Mouse (Mus musculus) cerebellum, adult 2 months (tissue): ENCODE measurements around the gene Slc8b1. TPM values are rescaled to one million over a fixed set of nuclear protein-coding genes. Genes with fewer than 3 reads are reported as not detected.
A peak's percentile ranks its signal among the peaks of the same experiment; 100 is the strongest.

Experiments
- DNase-seq, 2 experiments: peaks; one replicate each; pipeline ENCODE4 v3.0.0; 2021
- H3K27ac ChIP-seq: fragments of 200-500 bp; 2 replicates; pipeline ENCODE4 v1.5.1; 2012; ENCODE audit warnings: low read length, control low read depth, inconsistent platforms; ENCODE audit not compliant: insufficient read depth
- H3K27me3 ChIP-seq: fragments of 200-500 bp; 2 replicates; pipeline ENCODE4 v1.6.1; 2012; ENCODE audit warnings: inconsistent platforms, mild to moderate bottlenecking, low read length, moderate library complexity; ENCODE audit not compliant: control insufficient read depth, insufficient read depth
- H3K4me1 ChIP-seq: fragments of 200-500 bp; 2 replicates; pipeline ENCODE4 v1.6.1; 2011; ENCODE audit warnings: low read length; ENCODE audit not compliant: control insufficient read depth, insufficient read depth
- H3K4me3 ChIP-seq: fragments of 200-500 bp; replicated peaks from 2 replicates; pipeline ENCODE3; 2011; ENCODE audit warnings: mild to moderate bottlenecking, low read depth, low read length, control low read depth; ENCODE audit not compliant: insufficient read depth
- CTCF ChIP-seq: fragments of 200-500 bp; IDR thresholded peaks from 2 replicates; pipeline ENCODE4 v1.5.1; 2011; ENCODE audit warnings: low read depth, mild to moderate bottlenecking, control low read depth, low read length, moderate library complexity, borderline replicate concordance; ENCODE audit not compliant: insufficient read depth
- POLR2A ChIP-seq: fragments of 200-500 bp; IDR thresholded peaks from 2 replicates; pipeline ENCODE4 v1.6.1; 2011; ENCODE audit warnings: low read length, control low read depth, borderline replicate concordance; ENCODE audit not compliant: insufficient read depth
- WGBS: fragments of 180-500 bp; shearing (Covaris S2); methylation state at CpG from one replicate; pipeline ENCODE4 v1.1.7; 2018; 5-methylcytosine and 5-hydroxymethylcytosine counted together
- polyA plus RNA-seq: library from polyadenylated mRNA; depleted of rRNA; stranded (reverse); fragments of >200 nt; gene quantifications from 2 replicates; pipeline ENCODE4 v1.2.3, GENCODE M21; 2012

The Slc8b1 gene
- polyA plus RNA-seq, 1 experiment = 8.2 TPM

DNA sequence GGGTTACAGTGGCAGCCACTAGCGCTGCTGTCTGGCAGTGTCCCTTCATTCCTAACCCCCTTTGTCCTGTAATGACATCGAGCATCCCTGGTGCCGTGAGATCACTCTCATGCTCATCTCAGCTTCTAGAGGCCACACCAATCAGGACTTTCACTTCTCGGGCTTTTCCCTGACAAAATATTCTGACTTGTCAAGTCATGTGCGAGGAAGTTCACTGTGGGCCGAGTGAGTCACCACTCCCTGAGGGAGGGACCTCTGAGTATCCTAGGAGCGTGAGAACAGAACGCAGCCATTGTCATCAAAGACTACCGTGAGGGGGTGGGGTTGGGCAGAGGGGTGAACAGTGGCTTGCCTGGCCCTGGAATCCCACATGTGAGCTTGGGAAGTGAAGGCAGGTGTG lies 6.6 kb downstream of the Slc8b1 start:
- Histone ChIP-seq H3K27me3 (no peaks in the 10 kb centered on the region), H3K4me3 (no peak overlapping the region), H3K4me1 (no peaks in the 10 kb centered on the region), H3K27ac (no peak overlapping the region)
- no peak for TF ChIP-seq POLR2A
- no peak for TF ChIP-seq CTCF
- 60% methylated on average over 9 of the region's 9 CpGs for WGBS
- DNase-seq = no peak

DNA sequence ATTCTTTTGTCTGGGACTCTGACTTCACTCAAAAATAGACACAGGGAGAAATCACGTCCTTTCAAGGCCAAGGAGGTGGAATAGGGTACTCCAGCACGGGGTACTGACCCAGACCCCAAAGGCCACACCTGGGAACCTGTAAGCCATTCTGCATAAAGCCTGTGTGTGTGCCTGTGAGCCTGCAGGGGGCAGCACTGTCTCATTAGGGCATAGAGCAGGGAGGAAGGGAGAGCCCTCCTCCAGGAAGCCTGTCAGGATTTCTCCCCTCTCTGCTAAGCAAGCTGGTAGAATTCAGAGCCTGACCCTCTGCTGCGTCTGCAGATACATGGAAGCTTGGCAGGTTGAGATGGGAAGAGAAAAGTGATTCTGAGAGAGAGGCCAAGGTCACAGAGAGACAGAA lies 11.7 kb downstream of the Slc8b1 start:
- DNase-seq = no peak
- Histone ChIP-seq H3K27me3 (no peaks in the 10 kb centered on the region), H3K4me3 (no peak overlapping the region), H3K4me1 (no peaks in the 10 kb centered on the region), H3K27ac (no peak overlapping the region)
- 90% methylated on average over 3 of the region's 3 CpGs for WGBS
- no peak for TF ChIP-seq POLR2A
- peak; percentile 55; the same call in 1 of the 2 replicates for TF ChIP-seq CTCF

DNA sequence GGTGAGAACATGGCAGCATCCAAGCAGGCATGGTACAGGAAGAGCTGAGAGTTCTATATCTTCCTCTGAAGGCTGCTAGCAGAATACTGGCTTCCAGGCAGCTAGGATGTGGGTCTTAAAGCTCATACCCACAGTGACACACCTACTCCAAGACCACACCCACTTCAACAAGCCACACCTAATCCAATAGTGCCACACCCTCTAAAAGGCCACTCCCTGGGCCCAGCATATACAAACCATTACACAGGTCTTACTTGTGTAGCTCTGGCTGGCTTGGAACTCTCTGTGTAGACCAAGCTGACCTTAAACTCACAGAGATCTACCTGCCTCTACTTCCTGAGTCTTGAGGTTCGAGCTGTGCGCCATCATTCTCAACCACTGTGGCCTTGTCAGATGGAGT lies 13.8 kb downstream of the Slc8b1 start:
- DNase-seq = no peak
- Histone ChIP-seq H3K4me3 (no peak overlapping the region), H3K27me3 (no peaks in the 10 kb centered on the region), H3K27ac (no peak overlapping the region), H3K4me1 (no peaks in the 10 kb centered on the region)
- 91% methylated on average over 2 of the region's 2 CpGs for WGBS
- TF ChIP-seq CTCF = no peak
- no peak for TF ChIP-seq POLR2A

DNA sequence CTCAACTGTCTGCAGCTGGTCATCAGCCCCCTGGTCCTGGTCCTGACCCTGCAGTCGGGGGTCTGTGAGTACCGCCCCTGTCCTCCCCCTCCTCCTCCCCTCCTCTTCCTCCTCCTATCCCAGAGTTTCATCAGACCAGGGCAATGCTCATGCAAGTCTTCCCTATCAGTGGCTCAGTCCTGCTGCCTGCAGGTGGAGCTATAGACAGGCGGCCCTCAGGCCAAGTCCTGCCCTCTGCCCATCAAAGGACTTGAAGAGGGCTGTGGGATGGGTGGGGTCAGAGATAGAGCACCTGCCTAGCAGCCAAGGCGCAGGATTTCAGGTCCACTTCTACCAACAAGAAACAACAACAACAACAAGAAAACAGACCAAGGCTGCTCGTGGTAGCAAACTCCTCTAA lies 14.8 kb downstream of the Slc8b1 start:
- no peak for DNase-seq
- Histone ChIP-seq H3K27ac (no peak overlapping the region), H3K4me1 (no peaks in the 10 kb centered on the region), H3K27me3 (no peaks in the 10 kb centered on the region), H3K4me3 (no peak overlapping the region)
- WGBS = 47% methylated on average over 5 of the region's 5 CpGs
- TF ChIP-seq CTCF (peak; percentile 57; the same call in 1 of the 2 replicates), POLR2A (no peak)

DNA sequence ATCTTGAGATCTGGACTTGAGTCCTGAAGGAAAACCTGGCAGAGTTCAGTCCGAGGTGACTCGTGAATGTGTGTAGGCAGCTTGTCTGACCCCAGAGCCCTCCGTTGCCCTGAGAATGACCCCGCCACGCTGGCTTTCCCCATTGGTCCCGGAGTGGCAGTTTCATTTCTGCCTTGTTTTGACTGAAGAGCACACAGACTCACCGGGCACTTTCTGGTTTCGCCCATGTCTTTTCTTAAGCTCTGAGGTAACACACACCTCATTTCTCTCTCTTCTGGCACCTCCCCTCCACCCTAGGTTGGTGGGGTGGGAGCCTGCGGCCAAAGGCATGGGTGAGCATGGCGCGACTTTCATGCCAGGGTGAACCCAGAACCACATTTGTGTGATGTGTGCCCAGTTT lies 15.3 kb downstream of the Slc8b1 start:
- Histone ChIP-seq H3K27me3 (no peaks in the 10 kb centered on the region), H3K27ac (no peak overlapping the region), H3K4me3 (no peak overlapping the region), H3K4me1 (no peaks in the 10 kb centered on the region)
- DNase-seq = no peak
- TF ChIP-seq POLR2A (no peak), CTCF (no peak)
- WGBS = 85% methylated on average over 11 of the region's 11 CpGs

DNA sequence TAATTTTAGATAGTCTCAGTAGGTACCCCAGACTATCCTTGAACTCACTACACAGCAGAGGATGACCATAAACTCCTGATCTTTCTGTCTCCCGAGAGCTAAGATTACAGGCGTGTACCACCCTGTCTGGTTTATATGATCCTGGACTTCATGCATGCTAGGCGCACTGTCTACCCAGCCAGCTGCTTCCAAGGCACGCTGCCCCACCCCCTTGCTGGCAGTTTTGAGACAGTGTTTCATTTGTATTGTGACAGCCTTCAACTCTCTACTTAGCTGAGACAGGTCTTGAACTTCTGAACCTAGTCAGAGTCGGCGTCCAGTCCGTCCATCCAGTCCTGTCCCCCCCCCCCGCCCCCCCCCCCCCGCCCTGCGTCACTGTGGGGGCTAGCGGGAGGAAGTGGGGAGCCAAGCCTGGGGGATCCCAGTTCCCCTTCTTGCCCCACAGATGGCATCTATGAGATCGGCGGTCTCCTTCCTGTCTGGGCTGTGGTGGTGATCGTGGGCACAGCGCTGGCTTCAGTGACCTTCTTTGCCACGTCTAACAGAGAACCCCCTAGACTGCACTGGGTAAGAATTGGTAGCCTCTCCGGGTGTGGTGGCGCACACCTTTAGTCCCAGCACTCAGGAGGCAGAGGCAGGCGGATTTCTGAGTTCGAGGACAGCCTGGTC lies 16.5 kb downstream of the Slc8b1 start:
- H3K27me3 ChIP-seq = no peaks in the 10 kb centered on the region
- TF ChIP-seq POLR2A (no peak), CTCF (no peak)
- H3K4me1 ChIP-seq = no peaks in the 10 kb centered on the region
- no peak for DNase-seq
- no peak overlapping the region for H3K27ac ChIP-seq
- no peak overlapping the region for H3K4me3 ChIP-seq
- WGBS = 79% methylated on average over 16 of the region's 20 CpGs

DNA sequence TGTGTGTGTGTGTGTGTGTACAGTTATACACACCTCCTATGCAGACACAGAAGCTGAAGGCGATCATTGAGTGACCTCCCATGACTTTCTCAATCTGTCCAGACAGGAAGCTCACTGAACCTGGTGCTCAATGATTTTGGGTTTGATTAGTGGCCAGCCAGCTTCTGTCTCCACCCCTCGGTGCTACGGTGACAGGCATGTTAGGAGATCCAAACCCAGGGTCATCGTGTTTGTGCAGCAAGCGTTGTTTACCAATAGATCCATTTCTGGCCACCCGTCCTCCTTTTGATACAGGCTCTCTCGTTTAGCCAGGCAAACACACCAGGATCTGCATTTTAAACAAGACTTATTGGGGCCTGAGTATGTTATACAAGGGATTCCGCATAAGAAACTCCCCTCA lies 20.7 kb downstream of the Slc8b1 start:
- Histone ChIP-seq H3K27me3 (no peaks in the 10 kb centered on the region), H3K4me3 (no peak overlapping the region), H3K27ac (no peak overlapping the region), H3K4me1 (peaks cover 12% of the 10 kb centered on the region)
- DNase-seq = no peak
- TF ChIP-seq CTCF (no peak), POLR2A (no peak)
- WGBS = 79% methylated on average over 8 of the region's 8 CpGs

DNA sequence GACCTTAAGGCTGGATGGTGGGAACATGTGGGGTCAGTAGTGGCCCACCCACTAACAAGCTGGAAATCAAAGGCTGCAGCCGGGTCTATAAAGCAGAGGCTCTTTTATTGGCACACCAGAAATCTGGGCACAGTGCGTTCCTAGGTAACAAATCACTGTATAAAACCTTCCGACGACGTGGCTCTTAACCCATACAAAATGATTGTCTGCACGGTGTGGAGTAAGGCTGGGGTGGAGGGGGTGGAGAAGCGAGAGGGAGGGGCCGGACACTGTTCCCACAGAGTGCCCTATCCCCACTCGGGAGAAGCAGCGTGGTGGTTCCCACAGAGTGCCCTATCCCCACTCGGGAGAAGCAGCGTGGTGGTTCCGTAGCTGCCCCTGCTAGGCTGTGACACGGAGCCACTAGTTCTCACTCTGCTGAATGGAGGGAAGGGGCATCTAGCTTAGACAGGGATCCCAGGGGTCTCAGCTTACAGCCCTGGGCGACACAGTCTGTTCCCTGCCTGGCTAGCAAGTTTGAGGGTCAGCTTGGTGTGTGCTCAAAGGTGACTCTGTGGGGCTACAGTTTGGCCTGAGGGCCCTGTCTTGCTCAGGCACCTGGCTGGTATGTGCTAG lies 23.2 kb downstream of the Slc8b1 start:
- no peak for TF ChIP-seq CTCF
- no peak for TF ChIP-seq POLR2A
- WGBS = 59% methylated on average over 15 of the region's 15 CpGs
- DNase-seq = no peak
- H3K27me3 ChIP-seq = no peaks in the 10 kb centered on the region
- H3K27ac ChIP-seq = no peak overlapping the region
- H3K4me1 ChIP-seq = peaks cover 14% of the 10 kb centered on the region
- no peak overlapping the region for H3K4me3 ChIP-seq
